Mouse (Mus musculus): Measurements from ENCODE around the gene Mlh3. TPM values are rescaled to one million over a fixed set of nuclear protein-coding genes. Genes with fewer than 3 reads are reported as not detected.

The Mlh3 gene
- polyA plus RNA-seq, 1 experiment from 2014 or later, result 9.0 TPM

GRCm38 (mm10) chr12:85278919-85279318 lies 8.5 kb upstream of the Mlh3 start:
- Histone ChIP-seq H3K4me2 (ENCODE audit: low read depth, low read length) (no peak overlapping the region), H3K9me3 (ENCODE audit: control insufficient read depth, low read length) (no peaks in the 10 kb centered on the region), H3K4me3 (ENCODE audit: low read length) (no peak overlapping the region), H3K27me3 (ENCODE audit: control insufficient read depth, insufficient read depth, low read depth, low read length) (no peaks in the 10 kb centered on the region), H3K27ac (ENCODE audit: low read length) (no peak overlapping the region), H3K36me3 (ENCODE audit: control insufficient read depth, insufficient read depth, low read length) (peaks cover 5% of the 10 kb centered on the region; the same call in 1 of the 2 replicates), H3K9ac (ENCODE audit: low read length) (no peak overlapping the region), H3K4me1 (replicated peaks; ENCODE audit: control insufficient read depth, insufficient read depth, low read length) (0 out of 2 replicates have a peak, but pooled peaks cover 9% of the 10 kb centered on the region)
- no peak for ATAC-seq (ENCODE audit: low read depth)
- 87% methylated on average over 10 of the region's 10 CpGs for WGBS

GRCm38 (mm10) chr12:85276273-85276672 lies 5.9 kb upstream of the Mlh3 start:
- Histone ChIP-seq H3K9ac (ENCODE audit: low read length) (no peak overlapping the region), H3K27me3 (ENCODE audit: control insufficient read depth, insufficient read depth, low read depth, low read length) (no peaks in the 10 kb centered on the region), H3K4me3 (ENCODE audit: low read length) (no peak overlapping the region), H3K4me2 (ENCODE audit: low read depth, low read length) (no peak overlapping the region), H3K36me3 (ENCODE audit: control insufficient read depth, insufficient read depth, low read length) (peaks cover 5% of the 10 kb centered on the region; the same call in 1 of the 2 replicates), H3K9me3 (ENCODE audit: control insufficient read depth, low read length) (no peaks in the 10 kb centered on the region), H3K4me1 (replicated peaks; ENCODE audit: control insufficient read depth, insufficient read depth, low read length) (0 out of 2 replicates have a peak, but pooled peaks cover 9% of the 10 kb centered on the region), H3K27ac (ENCODE audit: low read length) (no peak overlapping the region)
- WGBS, result 78% methylated on average over 5 of the region's 5 CpGs
- ATAC-seq (ENCODE audit: low read depth), result no peak

GRCm38 (mm10) chr12:85273508-85273907 lies 3.1 kb upstream of the Mlh3 start:
- no peak overlapping the region for H3K4me2 ChIP-seq (ENCODE audit: low read depth, low read length)
- H3K27ac ChIP-seq (ENCODE audit: low read length), result no peak overlapping the region
- ATAC-seq (ENCODE audit: low read depth), result peak; percentile 51; the same call in 1 of the 2 replicates
- 35% methylated on average over 10 of the region's 10 CpGs for WGBS
- H3K9ac ChIP-seq (ENCODE audit: low read length), result no peak overlapping the region
- H3K4me1 ChIP-seq (replicated peaks; ENCODE audit: control insufficient read depth, insufficient read depth, low read length), result no peaks in the 10 kb centered on the region
- H3K4me3 ChIP-seq (ENCODE audit: low read length), result no peak overlapping the region
- no peaks in the 10 kb centered on the region for H3K27me3 ChIP-seq (ENCODE audit: control insufficient read depth, insufficient read depth, low read depth, low read length)
- H3K36me3 ChIP-seq (ENCODE audit: control insufficient read depth, insufficient read depth, low read length), result peaks cover 5% of the 10 kb centered on the region; the same call in 1 of the 2 replicates
- no peaks in the 10 kb centered on the region for H3K9me3 ChIP-seq (ENCODE audit: control insufficient read depth, low read length)

- H3K9ac ChIP-seq (ENCODE audit: low read length), result no peak overlapping the region
- H3K27ac ChIP-seq (ENCODE audit: low read length), result no peak overlapping the region
- 59% methylated on average over 4 of the region's 4 CpGs for WGBS
- H3K9me3 ChIP-seq (ENCODE audit: control insufficient read depth, low read length), result no peaks in the 10 kb centered on the region
- H3K36me3 ChIP-seq (ENCODE audit: control insufficient read depth, insufficient read depth, low read length), result peaks cover 9% of the 10 kb centered on the region; the same call in 1 of the 2 replicates
- no peak overlapping the region for H3K4me3 ChIP-seq (ENCODE audit: low read length)
- H3K4me2 ChIP-seq (ENCODE audit: low read depth, low read length), result no peak overlapping the region
- no peaks in the 10 kb centered on the region for H3K4me1 ChIP-seq (replicated peaks; ENCODE audit: control insufficient read depth, insufficient read depth, low read length)
- no peaks in the 10 kb centered on the region for H3K27me3 ChIP-seq (ENCODE audit: control insufficient read depth, insufficient read depth, low read depth, low read length)
- no peak for ATAC-seq (ENCODE audit: low read depth)
Measured at GRCm38 (mm10) chr12:85271843-85272206, 1.4 kb upstream of the Mlh3 start.

- H3K4me2 ChIP-seq (ENCODE audit: low read depth, low read length), result no peak overlapping the region
- no peaks in the 10 kb centered on the region for H3K4me1 ChIP-seq (replicated peaks; ENCODE audit: control insufficient read depth, insufficient read depth, low read length)
- ATAC-seq (ENCODE audit: low read depth), result no peak
- no peak overlapping the region for H3K4me3 ChIP-seq (ENCODE audit: low read length)
- 73% methylated on average over 7 of the region's 7 CpGs for WGBS
- H3K36me3 ChIP-seq (ENCODE audit: control insufficient read depth, insufficient read depth, low read length), result peaks cover 9% of the 10 kb centered on the region; the same call in 1 of the 2 replicates
- no peaks in the 10 kb centered on the region for H3K9me3 ChIP-seq (ENCODE audit: control insufficient read depth, low read length)
- H3K27me3 ChIP-seq (ENCODE audit: control insufficient read depth, insufficient read depth, low read depth, low read length), result no peaks in the 10 kb centered on the region
- no peak overlapping the region for H3K27ac ChIP-seq (ENCODE audit: low read length)
- H3K9ac ChIP-seq (ENCODE audit: low read length), result no peak overlapping the region
Measured at GRCm38 (mm10) chr12:85271132-85271842, 888 bp upstream of the Mlh3 start.

GRCm38 (mm10) chr12:85269821-85270220 lies 578 bp downstream of the Mlh3 start:
- 44% methylated on average over 3 of the region's 3 CpGs for WGBS

GRCm38 (mm10) chr12:85266248-85266647 lies 4.2 kb downstream of the Mlh3 start:
- H3K4me1 ChIP-seq (replicated peaks; ENCODE audit: control insufficient read depth, insufficient read depth, low read length), result peaks cover 6% of the 10 kb centered on the region; the same call in 1 of the 2 replicates
- H3K27ac ChIP-seq (ENCODE audit: low read length), result no peak overlapping the region
- H3K4me2 ChIP-seq (ENCODE audit: low read depth, low read length), result no peak overlapping the region
- H3K36me3 ChIP-seq (ENCODE audit: control insufficient read depth, insufficient read depth, low read length), result peaks cover 4% of the 10 kb centered on the region; the same call in 1 of the 2 replicates
- no peak for ATAC-seq (ENCODE audit: low read depth)
- no peaks in the 10 kb centered on the region for H3K9me3 ChIP-seq (ENCODE audit: control insufficient read depth, low read length)
- no peak overlapping the region for H3K4me3 ChIP-seq (ENCODE audit: low read length)
- 80% methylated on average over 3 of the region's 3 CpGs for WGBS
- H3K27me3 ChIP-seq (ENCODE audit: control insufficient read depth, insufficient read depth, low read depth, low read length), result no peaks in the 10 kb centered on the region
- no peak overlapping the region for H3K9ac ChIP-seq (ENCODE audit: low read length)

More at GRCm38 (mm10) chr12:85269821-85270220, 578 bp downstream of the Mlh3 start:
- no peaks in the 10 kb centered on the region for H3K9me3 ChIP-seq (ENCODE audit: control insufficient read depth, low read length)
- peak overlapping the region; percentile 74 for H3K9ac ChIP-seq (ENCODE audit: low read length)
- peak overlapping the region; percentile 62 for H3K4me2 ChIP-seq (ENCODE audit: low read depth, low read length)
- peak overlapping the region; percentile 69 for H3K4me3 ChIP-seq (ENCODE audit: low read length)
- peaks cover 7% of the 10 kb centered on the region; the same call in 1 of the 2 replicates for H3K36me3 ChIP-seq (ENCODE audit: control insufficient read depth, insufficient read depth, low read length)
- ATAC-seq (ENCODE audit: low read depth), result no peak
- H3K27ac ChIP-seq (ENCODE audit: low read length), result no peak overlapping the region
- no peaks in the 10 kb centered on the region for H3K27me3 ChIP-seq (ENCODE audit: control insufficient read depth, insufficient read depth, low read depth, low read length)
- H3K4me1 ChIP-seq (replicated peaks; ENCODE audit: control insufficient read depth, insufficient read depth, low read length), result peaks cover 3% of the 10 kb centered on the region; the same call in 1 of the 2 replicates

GRCm38 (mm10) chr12:85264940-85265339 lies 5.5 kb downstream of the Mlh3 start:
- H3K4me1 ChIP-seq (replicated peaks; ENCODE audit: control insufficient read depth, insufficient read depth, low read length), result peaks cover 6% of the 10 kb centered on the region; the same call in 1 of the 2 replicates
- WGBS, result 42% methylated on average over 7 of the region's 7 CpGs
- H3K9ac ChIP-seq (ENCODE audit: low read length), result no peak overlapping the region
- no peaks in the 10 kb centered on the region for H3K27me3 ChIP-seq (ENCODE audit: control insufficient read depth, insufficient read depth, low read depth, low read length)
- H3K9me3 ChIP-seq (ENCODE audit: control insufficient read depth, low read length), result no peaks in the 10 kb centered on the region
- peak overlapping the region; percentile 5; the same call in 1 of the 2 replicates for H3K27ac ChIP-seq (ENCODE audit: low read length)
- no peak overlapping the region for H3K4me2 ChIP-seq (ENCODE audit: low read depth, low read length)
- H3K4me3 ChIP-seq (ENCODE audit: low read length), result no peak overlapping the region
- ATAC-seq (ENCODE audit: low read depth), result peak; percentile 49; the same call in 1 of the 2 replicates
- H3K36me3 ChIP-seq (ENCODE audit: control insufficient read depth, insufficient read depth, low read length), result peaks cover 4% of the 10 kb centered on the region; the same call in 1 of the 2 replicates

- Histone ChIP-seq H3K27me3 (ENCODE audit: control insufficient read depth, insufficient read depth, low read depth, low read length) (no peaks in the 10 kb centered on the region), H3K4me1 (replicated peaks; ENCODE audit: control insufficient read depth, insufficient read depth, low read length) (peaks cover 6% of the 10 kb centered on the region; the same call in 1 of the 2 replicates), H3K9ac (ENCODE audit: low read length) (no peak overlapping the region), H3K36me3 (ENCODE audit: control insufficient read depth, insufficient read depth, low read length) (peaks cover 4% of the 10 kb centered on the region; the same call in 1 of the 2 replicates), H3K9me3 (ENCODE audit: control insufficient read depth, low read length) (no peaks in the 10 kb centered on the region), H3K4me2 (ENCODE audit: low read depth, low read length) (no peak overlapping the region), H3K27ac (ENCODE audit: low read length) (no peak overlapping the region), H3K4me3 (ENCODE audit: low read length) (no peak overlapping the region)
- peak; percentile 75 for ATAC-seq (ENCODE audit: low read depth)
- WGBS, result 47% methylated on average over 8 of the region's 8 CpGs
Measured at GRCm38 (mm10) chr12:85264531-85264930, 5.9 kb downstream of the Mlh3 start.
